19 mouse cellular contexts compared by ENCODE assay signal in the genomic region with DNA sequence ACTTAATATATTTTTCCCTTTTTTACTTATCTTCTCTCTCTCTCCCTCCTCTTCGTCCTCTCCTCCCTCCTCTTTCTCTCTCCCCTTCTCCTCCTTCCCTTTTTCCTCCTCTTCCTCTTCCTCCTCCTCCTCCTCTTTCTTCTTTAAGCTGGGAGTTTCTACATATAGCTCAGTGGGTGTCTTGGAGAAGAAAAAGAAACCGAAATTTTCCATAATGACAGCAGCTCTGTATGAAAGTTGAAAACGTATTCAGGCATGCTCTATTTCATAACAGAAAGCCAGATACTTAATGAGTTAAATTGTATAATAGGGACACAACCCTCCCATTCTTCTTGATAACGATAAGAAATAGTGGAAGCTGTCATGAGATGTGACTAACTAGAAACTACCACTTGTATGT.
"Had no signal": no experiment of that assay in that cellular context is flagged by ENCODE, and none has a peak within 500 bp of the region (broad histone marks: within the 10 kb centered on the region; RNA-seq: fewer than 3 reads in every experiment).

No protein-coding gene starts in this region.

- H3K27ac ChIP-seq: midbrain, embryonic 13.5 days; midbrain, embryonic 15.5 days; neural tube, embryonic 13.5 days; neural tube, embryonic 15.5 days had no signal

- H3K36me3 ChIP-seq: midbrain, embryonic 13.5 days; midbrain, embryonic 15.5 days; neural tube, embryonic 13.5 days; neural tube, embryonic 15.5 days had no signal

- H3K4me1 ChIP-seq: midbrain, embryonic 13.5 days; midbrain, embryonic 15.5 days; neural tube, embryonic 15.5 days had no signal

- ATAC-seq: midbrain, embryonic 13.5 days; midbrain, embryonic 15.5 days had no signal

- DNase-seq: lung, adult 18-20 months; lung, embryonic 14.5 days; lung, postnatal 10 days; lung, postnatal 4 days; retina, postnatal 1 day; right cerebral cortex, adult 18-20 months; right cerebral cortex, postnatal 25 days; right cerebral cortex, postnatal 4 days; spleen, adult 18-20 months; thymus, adult 2 months; thymus, postnatal 25 days; thymus, postnatal 4 days had no signal

- H3K4me2 ChIP-seq: lung, embryonic 14.5 days; midbrain, embryonic 11.5 days; midbrain, embryonic 13.5 days; midbrain, embryonic 15.5 days; neural tube, embryonic 13.5 days; neural tube, embryonic 15.5 days had no signal

- H3K9me3 ChIP-seq: megakaryocyte, embryonic 14.5 days; midbrain, embryonic 13.5 days; midbrain, embryonic 15.5 days; neural tube, embryonic 13.5 days; neural tube, embryonic 15.5 days had no signal

- H3K9ac ChIP-seq: lung, embryonic 14.5 days; midbrain, embryonic 13.5 days; midbrain, embryonic 15.5 days; neural tube, embryonic 13.5 days; neural tube, embryonic 15.5 days had no signal

- H3K4me3 ChIP-seq: megakaryocyte, embryonic 14.5 days; midbrain, embryonic 13.5 days; midbrain, embryonic 15.5 days; myocyte; neural tube, embryonic 13.5 days; neural tube, embryonic 15.5 days had no signal

- H3K27me3 ChIP-seq: midbrain, embryonic 13.5 days; midbrain, embryonic 15.5 days; neural tube, embryonic 13.5 days; neural tube, embryonic 15.5 days had no signal
